Mouse (Mus musculus) liver, embryonic 11.5 days (tissue): Measurements from ENCODE around the gene Grin2a. TPM values are rescaled to one million over a fixed set of nuclear protein-coding genes. Genes with fewer than 3 reads are reported as not detected.

Source experiments
- ATAC-seq: fragments of 200-750 bp; cut with Nextera tagmentation; replicated peaks from 2 replicates; pipeline ENCODE4 v1.8.0; 2017; ENCODE audit warnings: moderate number of reproducible peaks, mild to moderate bottlenecking, moderate TSS enrichment, moderate library complexity; ENCODE audit not compliant: low FRiP score
- DNase-seq: peaks from one replicate; pipeline ENCODE4 v3.0.0-alpha.2; 2017; ENCODE audit warnings: low spot score
- H3K27ac ChIP-seq: fragments of 300-500 bp; sonication (generic); 2 replicates; pipeline ENCODE4 v1.5.1; 2014; ENCODE audit warnings: mild to moderate bottlenecking, low read depth, low read length, control low read depth
- H3K27me3 ChIP-seq: fragments of 300-500 bp; sonication (generic); replicated peaks from 2 replicates; pipeline ENCODE4 v1.6.1; 2014; ENCODE audit warnings: low read length, mixed read lengths; ENCODE audit not compliant: control insufficient read depth, insufficient read depth
- H3K36me3 ChIP-seq: fragments of 300-500 bp; sonication (generic); 2 replicates; pipeline ENCODE4 v1.6.1; 2014; ENCODE audit warnings: mild to moderate bottlenecking, low read length, moderate library complexity, mixed read lengths; ENCODE audit not compliant: control insufficient read depth, insufficient read depth
- H3K4me1 ChIP-seq: fragments of 300-500 bp; sonication (generic); replicated peaks from 2 replicates; pipeline ENCODE4 v1.6.1; 2014; ENCODE audit warnings: low read length, mixed read lengths; ENCODE audit not compliant: control insufficient read depth, insufficient read depth
- H3K4me2 ChIP-seq: fragments of 300-500 bp; sonication (generic); 2 replicates; pipeline ENCODE4 v1.6.1; 2014; ENCODE audit warnings: mild to moderate bottlenecking, control low read depth, moderate library complexity
- H3K4me3 ChIP-seq: fragments of 300-500 bp; sonication (generic); 2 replicates; pipeline ENCODE4 v1.5.1; 2014; ENCODE audit warnings: low read depth, low read length, control low read depth
- H3K9ac ChIP-seq: fragments of 300-500 bp; sonication (generic); 2 replicates; pipeline ENCODE4 v1.6.1; 2014; ENCODE audit warnings: low read depth, low read length, control low read depth
- H3K9me3 ChIP-seq: fragments of 300-500 bp; sonication (generic); 2 replicates; pipeline ENCODE4 v1.6.1; 2016; ENCODE audit warnings: low read length, inconsistent platforms, mixed read lengths; ENCODE audit not compliant: control insufficient read depth
- WGBS: fragments of 180-500 bp; shearing (Covaris S2); extraction: QIAGEN DNeasy Blood & Tissue Kit; methylation state at CpG from one replicate; pipeline ENCODE4 v1.1.7; 2014; 5-methylcytosine and 5-hydroxymethylcytosine counted together
- polyA plus RNA-seq: library from polyadenylated mRNA; unstranded; fragments of >200 nt; fragmentation: Nextera tagmentation; extraction: Ambion mirVana; gene quantifications from 2 replicates; pipeline ENCODE4 v1.2.1, GENCODE M21; 2014

The Grin2a gene
- polyA plus RNA-seq, 1 experiment from 2014 or later: 0.70 TPM

DNA sequence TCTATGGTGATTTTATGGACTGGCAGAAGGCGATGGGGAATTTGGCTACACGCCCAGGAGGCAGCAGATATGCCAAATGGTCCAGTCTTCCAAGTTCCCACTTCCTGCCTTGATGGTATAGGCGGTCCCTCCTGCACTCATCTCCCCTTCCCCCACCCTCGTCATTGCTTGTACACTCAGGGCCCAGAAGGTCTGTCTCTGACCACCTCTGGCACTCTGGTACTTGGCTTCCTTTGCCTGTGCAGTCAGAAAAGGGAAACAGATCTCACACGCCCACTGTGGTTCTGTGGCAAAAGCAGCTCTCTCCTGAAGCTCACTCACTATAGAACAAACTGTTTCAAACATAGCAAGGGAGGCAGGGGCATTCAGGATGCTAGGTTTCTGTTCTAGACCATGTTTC, 227.0 kb downstream of the Grin2a start:
- H3K4me2 ChIP-seq: no peak overlapping the region
- H3K36me3 ChIP-seq: no peaks in the 10 kb centered on the region
- H3K4me1 ChIP-seq: no peaks in the 10 kb centered on the region
- no peak overlapping the region for H3K27ac ChIP-seq
- no peak for DNase-seq
- H3K9ac ChIP-seq: no peak overlapping the region
- no peak overlapping the region for H3K4me3 ChIP-seq
- H3K9me3 ChIP-seq: no peaks in the 10 kb centered on the region
- ATAC-seq: no peak
- 63% methylated on average over 5 of the region's 5 CpGs for WGBS
- H3K27me3 ChIP-seq: no peaks in the 10 kb centered on the region

DNA sequence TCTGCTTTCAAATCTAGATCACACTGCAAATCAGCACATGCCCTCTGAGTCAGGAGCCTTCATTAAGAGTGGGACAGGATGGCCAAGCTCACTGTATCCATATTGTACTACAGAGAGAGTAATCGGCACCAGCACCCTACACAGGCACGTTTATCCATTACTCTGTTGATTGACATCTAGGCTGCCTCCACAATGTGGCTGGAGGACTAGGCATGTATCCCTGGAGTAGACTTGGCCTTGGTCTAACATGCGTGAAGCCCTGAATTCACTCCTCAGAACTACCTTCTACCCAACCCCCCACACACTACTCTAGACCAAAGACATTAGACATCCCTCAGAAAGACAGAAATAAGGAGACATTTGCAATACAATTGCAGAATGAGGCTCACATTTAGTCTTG, 227.4 kb downstream of the Grin2a start:
- Histone ChIP-seq H3K4me1 (no peaks in the 10 kb centered on the region), H3K4me3 (no peak overlapping the region), H3K27ac (no peak overlapping the region), H3K9ac (no peak overlapping the region), H3K27me3 (no peaks in the 10 kb centered on the region), H3K4me2 (no peak overlapping the region), H3K9me3 (no peaks in the 10 kb centered on the region), H3K36me3 (no peaks in the 10 kb centered on the region)
- no peak for ATAC-seq
- WGBS: 82% methylated on average over 3 of the region's 3 CpGs
- DNase-seq: no peak

DNA sequence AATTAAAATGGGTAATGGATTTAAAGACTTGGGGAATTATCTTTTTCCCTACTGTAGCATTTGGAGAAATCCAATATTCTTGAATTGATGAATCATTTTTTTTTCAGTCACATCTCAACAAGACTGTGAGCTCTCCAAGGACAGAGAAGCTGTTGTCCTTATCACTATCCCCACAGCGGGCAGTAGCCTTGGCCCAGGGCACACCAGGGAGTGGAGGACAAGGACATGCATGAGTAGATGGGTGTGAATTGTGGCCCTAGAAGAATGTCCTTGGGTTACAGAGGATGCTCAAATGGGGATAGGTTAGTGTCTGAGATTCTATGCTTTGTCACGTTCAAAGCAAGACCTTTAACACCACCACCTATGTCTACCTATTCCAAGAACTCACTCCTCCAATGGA, 231.3 kb downstream of the Grin2a start:
- H3K4me2 ChIP-seq: no peak overlapping the region
- H3K4me1 ChIP-seq: no peaks in the 10 kb centered on the region
- WGBS: 74% methylated on average over 2 of the region's 2 CpGs
- no peaks in the 10 kb centered on the region for H3K27me3 ChIP-seq
- no peaks in the 10 kb centered on the region for H3K9me3 ChIP-seq
- no peak overlapping the region for H3K27ac ChIP-seq
- DNase-seq (no peak), ATAC-seq (no peak)
- H3K4me3 ChIP-seq: no peak overlapping the region
- no peaks in the 10 kb centered on the region for H3K36me3 ChIP-seq
- no peak overlapping the region for H3K9ac ChIP-seq

DNA sequence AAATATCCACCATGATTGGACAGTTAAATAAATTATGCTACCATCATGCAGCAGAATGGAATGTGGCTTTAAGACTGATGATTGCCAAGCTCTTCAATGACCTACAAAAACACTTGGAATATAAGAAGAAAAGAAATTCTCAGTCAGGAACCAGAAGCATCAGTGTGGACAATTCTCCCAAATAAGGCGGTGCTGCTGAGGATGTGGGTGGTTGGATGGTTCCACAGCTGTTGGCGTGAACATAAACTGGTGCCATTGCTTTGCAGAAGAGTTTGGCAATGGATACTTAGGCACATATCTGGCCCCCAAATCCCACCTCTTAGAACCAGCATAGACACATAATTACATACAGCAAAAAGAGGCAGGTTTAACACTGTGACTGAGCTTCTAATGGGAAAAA, 235.0 kb downstream of the Grin2a start:
- Histone ChIP-seq H3K4me1 (no peaks in the 10 kb centered on the region), H3K9ac (no peak overlapping the region), H3K27ac (no peak overlapping the region), H3K27me3 (no peaks in the 10 kb centered on the region), H3K9me3 (no peaks in the 10 kb centered on the region), H3K36me3 (no peaks in the 10 kb centered on the region), H3K4me2 (no peak overlapping the region), H3K4me3 (no peak overlapping the region)
- ATAC-seq (no peak), DNase-seq (no peak)
- WGBS: 82% methylated on average over 2 of the region's 2 CpGs

DNA sequence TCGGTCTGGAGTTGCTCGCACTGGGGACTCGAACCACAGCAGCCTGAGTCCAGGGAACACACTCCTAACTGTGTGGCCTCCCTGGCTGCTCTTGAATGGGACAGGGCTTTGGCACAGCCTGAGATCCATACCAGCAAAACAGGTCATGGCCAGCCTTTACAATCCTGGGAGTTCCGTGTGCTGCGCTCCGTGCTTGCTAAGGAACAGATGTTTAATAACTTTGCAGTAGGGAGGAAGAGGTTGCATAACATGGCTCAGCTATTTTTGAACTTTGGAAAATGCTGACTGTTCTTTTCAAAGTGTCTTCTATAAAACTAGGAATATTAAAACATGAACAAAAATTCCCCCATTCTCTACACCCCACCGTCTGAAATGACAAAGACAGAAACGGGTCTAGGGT, 238.5 kb downstream of the Grin2a start:
- 87% methylated on average over 8 of the region's 8 CpGs for WGBS
- no peak overlapping the region for H3K27ac ChIP-seq
- H3K4me3 ChIP-seq: no peak overlapping the region
- no peak for ATAC-seq
- no peak overlapping the region for H3K9ac ChIP-seq
- no peaks in the 10 kb centered on the region for H3K9me3 ChIP-seq
- DNase-seq: no peak
- no peaks in the 10 kb centered on the region for H3K4me1 ChIP-seq
- no peak overlapping the region for H3K4me2 ChIP-seq
- H3K36me3 ChIP-seq: no peaks in the 10 kb centered on the region
- H3K27me3 ChIP-seq: no peaks in the 10 kb centered on the region

DNA sequence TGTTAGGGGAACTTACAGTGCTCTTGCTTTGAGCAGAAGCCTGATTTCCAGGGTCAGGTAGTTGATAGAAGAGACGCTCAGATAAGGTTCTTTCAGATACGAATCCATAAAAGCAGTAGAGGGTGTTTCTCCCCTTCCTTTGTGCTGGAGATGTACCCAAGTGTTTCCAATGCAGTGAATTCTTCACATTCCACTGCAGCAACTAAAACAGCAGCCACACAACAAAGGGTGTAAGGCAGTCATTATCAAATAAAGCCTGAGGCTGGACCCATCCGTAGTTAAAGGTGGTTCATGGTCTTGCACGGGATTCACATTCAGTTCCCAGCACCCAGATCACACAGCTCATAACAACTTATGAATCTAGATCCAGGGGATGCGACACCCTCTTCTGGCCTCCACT, 241.3 kb downstream of the Grin2a start:
- H3K9me3 ChIP-seq: no peaks in the 10 kb centered on the region
- H3K36me3 ChIP-seq: no peaks in the 10 kb centered on the region
- no peak overlapping the region for H3K4me3 ChIP-seq
- DNase-seq (no peak), ATAC-seq (no peak)
- no peaks in the 10 kb centered on the region for H3K4me1 ChIP-seq
- no peak overlapping the region for H3K9ac ChIP-seq
- 79% methylated on average over 5 of the region's 5 CpGs for WGBS
- H3K27ac ChIP-seq: no peak overlapping the region
- H3K4me2 ChIP-seq: no peak overlapping the region
- H3K27me3 ChIP-seq: no peaks in the 10 kb centered on the region

DNA sequence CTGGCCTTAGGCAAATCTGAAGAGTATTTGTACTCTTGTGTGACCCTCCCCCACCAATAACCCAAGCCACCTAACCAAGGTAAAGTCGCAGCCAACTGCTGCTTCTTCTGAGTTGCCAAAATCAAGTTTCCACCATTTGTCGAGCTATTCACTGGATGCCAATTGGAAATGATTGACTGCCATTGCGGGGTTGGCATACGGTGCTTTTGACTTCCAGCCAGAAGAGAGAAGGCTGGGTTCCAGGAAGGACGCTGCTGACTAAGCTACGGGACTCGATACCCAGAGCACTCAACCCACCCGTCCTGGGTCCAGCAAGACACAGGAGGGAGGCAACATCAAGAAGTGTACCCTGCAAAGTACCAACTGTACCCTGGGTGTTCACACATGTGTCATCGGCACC, 242.3 kb downstream of the Grin2a start:
- Histone ChIP-seq H3K27ac (no peak overlapping the region), H3K9me3 (no peaks in the 10 kb centered on the region), H3K4me3 (no peak overlapping the region), H3K27me3 (no peaks in the 10 kb centered on the region), H3K9ac (no peak overlapping the region), H3K4me1 (no peaks in the 10 kb centered on the region), H3K4me2 (no peak overlapping the region), H3K36me3 (no peaks in the 10 kb centered on the region)
- ATAC-seq (no peak), DNase-seq (no peak)
- 83% methylated on average over 9 of the region's 9 CpGs for WGBS

DNA sequence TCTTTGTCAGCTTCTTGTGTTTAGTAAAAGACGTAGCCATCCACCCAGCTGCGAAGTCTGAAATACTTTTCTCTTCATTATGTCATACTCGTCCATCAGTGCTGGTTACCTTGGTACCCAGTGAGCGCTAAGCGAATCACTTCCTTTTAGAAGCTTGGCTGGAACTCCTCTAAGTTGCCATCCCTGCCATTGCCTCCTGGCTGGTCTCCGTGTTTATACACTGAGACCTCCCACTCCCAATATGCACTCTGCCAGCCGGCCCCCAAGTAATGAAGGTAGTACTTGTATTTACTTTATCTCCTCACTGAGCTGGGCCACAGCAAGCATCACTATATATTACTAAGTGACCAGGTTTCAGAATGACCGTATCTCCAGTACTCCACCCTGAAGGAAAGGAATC, 242.8 kb downstream of the Grin2a start:
- Histone ChIP-seq H3K27ac (no peak overlapping the region), H3K36me3 (no peaks in the 10 kb centered on the region), H3K4me3 (no peak overlapping the region), H3K4me2 (no peak overlapping the region), H3K27me3 (no peaks in the 10 kb centered on the region), H3K4me1 (no peaks in the 10 kb centered on the region), H3K9ac (no peak overlapping the region), H3K9me3 (no peaks in the 10 kb centered on the region)
- DNase-seq: no peak
- ATAC-seq: no peak
- 83% methylated on average over 8 of the region's 8 CpGs for WGBS

DNA sequence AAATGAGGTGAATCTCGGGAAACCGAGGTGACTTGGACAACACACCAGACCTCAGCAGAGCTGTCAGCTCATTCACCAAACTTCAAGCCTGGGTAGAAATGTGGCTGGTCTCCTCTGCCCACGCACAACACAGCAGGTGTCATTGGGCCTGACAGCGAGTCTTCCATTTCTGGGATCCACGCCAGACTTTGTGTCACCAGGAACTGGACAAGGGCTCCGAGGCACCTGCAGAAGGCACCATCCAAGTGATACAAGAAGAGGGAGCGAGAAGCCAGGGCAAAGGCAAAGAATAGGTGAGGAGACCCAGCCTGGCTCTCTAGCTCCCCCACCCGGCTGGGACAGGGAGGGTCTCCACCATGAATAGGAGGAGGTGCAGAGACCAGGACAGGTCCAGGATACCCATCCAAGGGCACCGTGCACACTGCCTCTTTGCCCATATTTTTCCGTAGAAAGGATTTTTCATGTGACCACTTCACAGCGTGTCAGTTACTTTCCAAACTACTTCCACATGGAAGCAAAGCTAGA, 244.3 kb downstream of the Grin2a start:
- no peak for ATAC-seq
- 67% methylated on average over 11 of the region's 11 CpGs for WGBS
- no peaks in the 10 kb centered on the region for H3K9me3 ChIP-seq
- H3K36me3 ChIP-seq: no peaks in the 10 kb centered on the region
- H3K27me3 ChIP-seq: no peaks in the 10 kb centered on the region
- no peak overlapping the region for H3K27ac ChIP-seq
- DNase-seq: no peak
- H3K4me2 ChIP-seq: no peak overlapping the region
- H3K4me1 ChIP-seq: no peaks in the 10 kb centered on the region
- H3K4me3 ChIP-seq: no peak overlapping the region
- H3K9ac ChIP-seq: no peak overlapping the region
